ENCODE assay signal across 10 mouse cellular contexts in the genomic region with DNA sequence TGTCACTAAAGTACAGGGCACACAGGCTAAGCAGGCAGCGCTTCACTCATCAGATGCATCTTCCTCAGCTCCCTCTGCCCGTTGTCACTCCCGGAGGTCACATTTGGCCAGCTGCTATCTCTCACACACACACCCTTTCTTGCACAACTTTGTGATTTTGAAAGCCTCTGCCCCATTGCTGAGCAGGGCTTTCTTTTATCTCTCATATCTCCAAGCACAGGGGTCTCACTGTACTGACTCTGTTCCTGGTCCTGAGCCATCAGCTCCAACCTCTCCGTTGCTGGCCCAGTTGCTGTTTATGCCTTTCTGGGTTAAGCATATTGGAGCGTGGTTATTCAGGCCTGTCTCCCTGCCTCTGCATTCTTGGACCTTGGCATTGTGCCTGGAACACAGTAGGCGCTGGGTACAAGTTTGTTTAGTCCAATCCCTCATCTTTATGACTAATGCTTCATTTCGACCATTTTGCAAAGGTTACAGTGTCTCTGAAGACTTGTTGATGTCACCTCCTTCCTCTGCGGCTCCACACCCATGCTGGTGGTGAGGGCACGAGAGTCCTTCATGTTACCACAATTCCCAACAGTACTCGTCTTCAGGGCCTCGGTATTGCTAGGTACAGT.
DNase-seq lines count a peak whose midpoint lies in the region; ATAC-seq lines count a peak whose summit lies in the region.
"Had no signal": no experiment of that assay in that cellular context is flagged by ENCODE, and none has a peak within 500 bp of the region (broad histone marks: within the 10 kb centered on the region; RNA-seq: fewer than 3 reads in every experiment).

No protein-coding gene starts in this region.

- DNase-seq in heart, adult 18-20 months = peak; percentile 65 to 73
- DNase-seq in heart, embryonic 10.5 days (ENCODE audit: low spot score) = no peak
- peak; percentile 72 for DNase-seq in adrenal gland, postnatal 25 days
- DNase-seq in kidney, adult 8-10 months = peak; percentile 54 to 55
- no peak for DNase-seq in midbrain, embryonic 10.5 days (ENCODE audit: low spot score)
- DNase-seq in right cerebral cortex, postnatal 4 days = no peak
- DNase-seq in thymus, postnatal 10 days (ENCODE audit: low spot score in 2 of 2) = no peak

- peaks cover 57% of the 10 kb centered on the region for H3K4me1 ChIP-seq in heart, embryonic 10.5 days
- H3K4me1 ChIP-seq in midbrain, embryonic 10.5 days = peaks cover 33% of the 10 kb centered on the region

- no peaks in the 10 kb centered on the region for H3K36me3 ChIP-seq in heart, embryonic 10.5 days
- H3K36me3 ChIP-seq in midbrain, embryonic 10.5 days = no peaks in the 10 kb centered on the region
- H3K36me3 ChIP-seq: G1E; hindbrain, embryonic 15.5 days had no signal

- ATAC-seq in monocyte, adult 5-6 weeks (replicated peaks; ENCODE audit: insufficient number of reproducible peaks, low FRiP score, low TSS enrichment, poor library complexity, severe bottlenecking) = peak; percentile 29; the same call in 1 of the 2 replicates

- no peaks in the 10 kb centered on the region for H3K27me3 ChIP-seq in heart, embryonic 10.5 days (ENCODE audit: insufficient read depth, poor library complexity, severe bottlenecking)
- H3K27me3 ChIP-seq in midbrain, embryonic 10.5 days (ENCODE audit: low read depth, poor library complexity, severe bottlenecking) = peaks cover 46% of the 10 kb centered on the region
- H3K27me3 ChIP-seq: hindbrain, embryonic 15.5 days had no signal

- H3K4me3 ChIP-seq in heart, embryonic 10.5 days = no peak overlapping the region
- no peak overlapping the region for H3K4me3 ChIP-seq in midbrain, embryonic 10.5 days
- H3K4me3 ChIP-seq: hindbrain, embryonic 15.5 days had no signal

- H3K9me3 ChIP-seq in heart, embryonic 10.5 days = no peaks in the 10 kb centered on the region
- no peaks in the 10 kb centered on the region for H3K9me3 ChIP-seq in midbrain, embryonic 10.5 days (replicated peaks)
- H3K9me3 ChIP-seq: G1E; hindbrain, embryonic 15.5 days had no signal

- H3K27ac ChIP-seq in heart, embryonic 10.5 days = no peak overlapping the region
- no peak overlapping the region for H3K27ac ChIP-seq in midbrain, embryonic 10.5 days (replicated peaks)
- H3K27ac ChIP-seq: hindbrain, embryonic 15.5 days had no signal

- 57% methylated on average over 11 of the region's 11 CpGs for WGBS in heart, embryonic 10.5 days
- 85% methylated on average over 11 of the region's 11 CpGs for whole genome bisulfite sequencing in midbrain, embryonic 10.5 days

Comparison
In these comparisons a context has a peak if more than half of its experiments do, and no peak if none do; other contexts are left out.
1. DNase-seq: peak in heart, adult 18-20 months (2 of 2), adrenal gland, postnatal 25 days (single experiment) and kidney, adult 8-10 months (2 of 2); none in heart, embryonic 10.5 days (single experiment), midbrain, embryonic 10.5 days (single experiment), right cerebral cortex, postnatal 4 days (single experiment) and thymus, postnatal 10 days (0 of 2).